Mouse (Mus musculus): ENCODE measurements at regions not wholly inside any gene's neighbourhood (a gene's known extent, or its start where the extent isn't known, plus 50 kb on each side); places are given as distances from the start of the nearest gene placed in this dataset.

- no peak for TF ChIP-seq CTCF (IDR thresholded peaks at IDR 0.05; ENCODE audit: borderline replicate concordance, insufficient read depth, low read depth, low read length)
- TF ChIP-seq POLR2A (IDR thresholded peaks at IDR 0.05; ENCODE audit: borderline replicate concordance, insufficient read depth, low read length) = no peak
Measured at GRCm38 (mm10) chr3:42935418-42935817, 1193.0 kb downstream of the D3Ertd751e start.

All from cerebellum, adult 2 months (tissue).